Mouse (Mus musculus) kidney, postnatal 0 days (tissue): ENCODE results near the gene Rora. TPM values are rescaled to one million over a fixed set of nuclear protein-coding genes. Genes with fewer than 3 reads are reported as not detected.
A peak's percentile ranks its signal among the peaks of the same experiment; 100 is the strongest.

Experiments used
- ATAC-seq: fragments of 200-750 bp; cut with Nextera tagmentation; replicated peaks from 2 replicates; pipeline ENCODE4 v1.8.0; 2017; ENCODE audit warnings: low read depth, moderate number of reproducible peaks, moderate TSS enrichment, moderate library complexity; ENCODE audit not compliant: low FRiP score
- DNase-seq: peaks from one replicate; pipeline ENCODE4 v3.0.0-alpha.2; 2016; ENCODE audit warnings: low spot score
- H3K27ac ChIP-seq: fragments of 300-500 bp; sonication (generic); 2 replicates; pipeline ENCODE4 v1.5.1; 2014; ENCODE audit warnings: mild to moderate bottlenecking
- H3K27me3 ChIP-seq: fragments of 300-500 bp; sonication (generic); 2 replicates; pipeline ENCODE4 v1.6.1; 2014; ENCODE audit warnings: low read length, mixed read lengths; ENCODE audit not compliant: insufficient read depth
- H3K36me3 ChIP-seq: fragments of 300-500 bp; sonication (generic); 2 replicates; pipeline ENCODE4 v1.6.1; 2014; ENCODE audit warnings: low read length, mixed read lengths; ENCODE audit not compliant: insufficient read depth
- H3K4me1 ChIP-seq: fragments of 300-500 bp; sonication (generic); replicated peaks from 2 replicates; pipeline ENCODE4 v1.6.1; 2014; ENCODE audit warnings: antibody characterized with exemption, low read length, mixed read lengths; ENCODE audit not compliant: insufficient read depth
- H3K4me2 ChIP-seq: fragments of 300-500 bp; sonication (generic); 2 replicates; pipeline ENCODE4 v1.6.1; 2014; ENCODE audit warnings: mild to moderate bottlenecking, low read length, moderate library complexity, mixed read lengths
- H3K4me3 ChIP-seq: fragments of 300-500 bp; sonication (generic); replicated peaks from 2 replicates; pipeline ENCODE4 v1.5.1; 2014; ENCODE audit warnings: low read depth, low read length
- H3K9ac ChIP-seq: fragments of 300-500 bp; sonication (generic); 2 replicates; pipeline ENCODE4 v1.6.1; 2014; ENCODE audit warnings: low read depth, low read length
- H3K9me3 ChIP-seq: fragments of 300-500 bp; sonication (generic); replicated peaks from 2 replicates; pipeline ENCODE4 v1.6.1; 2016; ENCODE audit warnings: low read length, inconsistent platforms, mixed read lengths
- CTCF ChIP-seq: IDR thresholded peaks from 2 replicates; pipeline ENCODE4 v1.5.1; 2016; ENCODE audit warnings: antibody characterized with exemption, low read depth, mild to moderate bottlenecking, moderate library complexity
- WGBS: fragments of 180-500 bp; shearing (Covaris S2); extraction: QIAGEN DNeasy Blood & Tissue Kit; methylation state at CpG from one replicate; pipeline ENCODE4 v1.1.7; 2014; 5-methylcytosine and 5-hydroxymethylcytosine counted together
- polyA plus RNA-seq: library from polyadenylated mRNA; unstranded; fragments of >200 nt; fragmentation: Nextera tagmentation; extraction: Ambion mirVana; gene quantifications from 2 replicates; pipeline ENCODE4 v1.2.1, GENCODE M21; 2015

Rora gene
- polyA plus RNA-seq, 1 experiment from 2014 or later, result 9.8 TPM

DNA sequence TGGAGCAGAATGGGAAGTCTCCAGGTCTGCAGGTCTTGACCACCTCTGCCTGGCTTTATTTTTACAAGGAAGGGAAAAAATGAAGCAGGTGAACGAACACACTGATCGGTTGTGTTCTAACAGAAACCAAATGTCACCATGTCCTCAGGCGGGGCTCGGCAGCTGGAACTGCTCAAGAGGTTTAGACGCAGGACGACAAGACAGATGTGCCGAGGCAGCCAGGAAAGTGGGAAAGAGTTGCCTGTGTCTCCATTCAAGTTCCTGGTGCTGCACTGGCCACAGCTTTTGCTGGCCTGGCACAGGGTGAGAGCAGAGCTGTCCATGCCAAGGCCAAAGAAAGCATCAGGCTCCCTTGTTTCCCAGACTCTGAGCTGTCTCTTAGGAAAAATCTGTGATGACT, 480.1 kb downstream of the Rora start:
- H3K36me3 ChIP-seq, result no peaks in the 10 kb centered on the region
- no peaks in the 10 kb centered on the region for H3K27me3 ChIP-seq
- 0 out of 2 replicates have a peak overlapping the region, but pooled peaks have one; percentile 1 for H3K9ac ChIP-seq
- no peak overlapping the region for H3K4me2 ChIP-seq
- H3K4me3 ChIP-seq, result no peak overlapping the region
- H3K4me1 ChIP-seq, result 0 out of 2 replicates have a peak, but pooled peaks cover 3% of the 10 kb centered on the region
- no peaks in the 10 kb centered on the region for H3K9me3 ChIP-seq
- TF ChIP-seq CTCF, result no peak
- 25% methylated on average over 7 of the region's 7 CpGs for WGBS
- DNase-seq (peak; percentile 57), ATAC-seq (no peak)
- peak overlapping the region; percentile 43; the same call in 1 of the 2 replicates for H3K27ac ChIP-seq

DNA sequence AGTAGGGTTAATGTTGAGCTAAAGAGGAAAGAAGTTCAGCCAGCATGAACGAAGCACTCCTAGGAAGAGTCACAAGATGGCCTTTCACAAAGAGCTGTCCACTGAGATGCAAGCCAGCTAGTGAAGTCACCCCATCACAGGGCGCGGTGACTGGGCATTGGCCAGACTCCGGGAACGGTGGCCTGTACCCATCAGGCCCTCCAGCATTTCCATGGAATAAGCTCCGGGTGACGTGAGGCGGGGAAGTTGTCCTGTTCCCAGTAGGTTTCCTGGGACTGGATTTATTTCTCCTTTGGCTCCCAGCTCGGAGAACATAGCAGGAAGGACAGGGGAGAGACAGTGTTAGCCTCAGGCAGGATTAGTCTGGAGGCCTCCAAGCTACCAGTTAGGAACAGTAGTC, 481.0 kb downstream of the Rora start:
- Histone ChIP-seq H3K36me3 (no peaks in the 10 kb centered on the region), H3K4me3 (no peak overlapping the region), H3K4me1 (0 out of 2 replicates have a peak, but pooled peaks cover 3% of the 10 kb centered on the region), H3K4me2 (no peak overlapping the region), H3K9ac (no peak overlapping the region), H3K27me3 (no peaks in the 10 kb centered on the region), H3K27ac (no peak overlapping the region), H3K9me3 (no peaks in the 10 kb centered on the region)
- TF ChIP-seq CTCF, result no peak
- WGBS, result 77% methylated on average over 9 of the region's 9 CpGs
- DNase-seq (no peak), ATAC-seq (no peak)

GRCm38 (mm10) chr9:69136821-69137220, 483.2 kb downstream of the Rora start:
- Histone ChIP-seq H3K27me3 (no peaks in the 10 kb centered on the region), H3K27ac (no peak overlapping the region), H3K4me2 (no peak overlapping the region), H3K4me1 (peaks cover 3% of the 10 kb centered on the region; the same call in 1 of the 2 replicates), H3K36me3 (no peaks in the 10 kb centered on the region), H3K9ac (no peak overlapping the region), H3K4me3 (no peak overlapping the region), H3K9me3 (no peaks in the 10 kb centered on the region)
- TF ChIP-seq CTCF, result no peak
- ATAC-seq (no peak), DNase-seq (no peak)
- 87% methylated on average over 5 of the region's 5 CpGs for WGBS

GRCm38 (mm10) chr9:69137398-69137797, 483.8 kb downstream of the Rora start:
- no peak for TF ChIP-seq CTCF
- no peaks in the 10 kb centered on the region for H3K36me3 ChIP-seq
- H3K4me1 ChIP-seq, result peaks cover 3% of the 10 kb centered on the region; the same call in 1 of the 2 replicates
- ATAC-seq, result no peak
- H3K27ac ChIP-seq, result no peak overlapping the region
- H3K27me3 ChIP-seq, result no peaks in the 10 kb centered on the region
- no peak overlapping the region for H3K4me2 ChIP-seq
- no peaks in the 10 kb centered on the region for H3K9me3 ChIP-seq
- no peak overlapping the region for H3K9ac ChIP-seq
- DNase-seq, result no peak
- 61% methylated on average over 10 of the region's 10 CpGs for WGBS
- no peak overlapping the region for H3K4me3 ChIP-seq

DNA sequence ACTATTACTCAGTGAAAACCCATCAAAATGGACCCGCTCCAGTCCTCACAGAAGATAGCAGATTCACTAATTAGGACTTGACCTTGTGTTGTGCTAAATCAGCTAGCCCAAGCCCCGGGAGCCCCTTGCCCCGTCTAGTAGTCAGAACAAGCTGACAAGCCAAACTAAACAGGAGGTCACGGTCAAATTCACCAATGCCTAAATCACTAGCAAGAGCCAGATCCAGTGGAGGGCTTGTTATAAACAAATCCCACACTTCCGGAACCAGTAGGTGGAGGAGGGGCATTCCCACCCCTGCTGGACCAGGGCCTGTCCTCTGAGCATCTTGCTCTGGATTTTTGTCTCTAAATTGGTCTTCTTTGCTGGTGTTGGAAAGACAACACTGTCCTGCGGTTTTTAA, 486.6 kb downstream of the Rora start:
- no peak overlapping the region for H3K9ac ChIP-seq
- no peak for ATAC-seq
- TF ChIP-seq CTCF, result no peak
- H3K36me3 ChIP-seq, result no peaks in the 10 kb centered on the region
- no peaks in the 10 kb centered on the region for H3K27me3 ChIP-seq
- no peak overlapping the region for H3K27ac ChIP-seq
- H3K9me3 ChIP-seq, result no peaks in the 10 kb centered on the region
- H3K4me1 ChIP-seq, result no peaks in the 10 kb centered on the region; the same call in 1 of the 2 replicates
- 32% methylated on average over 6 of the region's 6 CpGs for WGBS
- no peak overlapping the region for H3K4me3 ChIP-seq
- no peak overlapping the region for H3K4me2 ChIP-seq
- peak; percentile 46 for DNase-seq

- no peak for TF ChIP-seq CTCF
- H3K27ac ChIP-seq, result no peak overlapping the region
- H3K9ac ChIP-seq, result no peak overlapping the region
- H3K27me3 ChIP-seq, result no peaks in the 10 kb centered on the region
- no peak for ATAC-seq
- 59% methylated on average over 4 of the region's 4 CpGs for WGBS
- H3K4me3 ChIP-seq, result no peak overlapping the region
- no peaks in the 10 kb centered on the region for H3K9me3 ChIP-seq
- H3K36me3 ChIP-seq, result no peaks in the 10 kb centered on the region
- no peak for DNase-seq
- H3K4me2 ChIP-seq, result no peak overlapping the region
- no peaks in the 10 kb centered on the region; the same call in 1 of the 2 replicates for H3K4me1 ChIP-seq
Measured at GRCm38 (mm10) chr9:69141859-69142258, 488.3 kb downstream of the Rora start.

DNA sequence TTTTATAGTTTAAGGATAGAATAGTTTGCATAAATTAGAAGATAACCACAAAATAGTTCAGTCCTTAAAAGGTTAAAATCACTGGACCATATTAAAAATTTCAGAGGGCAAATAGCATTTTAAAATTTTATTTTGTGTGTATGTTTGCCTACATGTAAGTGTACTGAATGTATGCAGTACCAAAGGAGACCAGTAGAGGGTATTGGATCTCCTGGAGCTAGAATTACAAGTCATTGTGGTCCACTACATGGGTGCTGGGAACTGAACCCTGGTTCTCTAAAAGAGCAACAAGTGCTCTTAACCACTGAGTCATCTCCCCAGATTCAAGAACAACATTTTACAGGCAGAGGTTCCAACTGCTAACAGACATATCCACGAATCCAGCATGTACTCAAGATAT, 493.4 kb downstream of the Rora start:
- Histone ChIP-seq H3K36me3 (no peaks in the 10 kb centered on the region), H3K9me3 (no peaks in the 10 kb centered on the region), H3K4me3 (no peak overlapping the region), H3K4me1 (no peaks in the 10 kb centered on the region), H3K27me3 (no peaks in the 10 kb centered on the region), H3K9ac (no peak overlapping the region), H3K27ac (no peak overlapping the region), H3K4me2 (no peak overlapping the region)
- ATAC-seq, result no peak
- 98% methylated on average over 1 of the region's 1 CpGs for WGBS
- no peak for TF ChIP-seq CTCF
- DNase-seq, result no peak
